Mouse (Mus musculus) small intestine, adult 2 months (tissue): ENCODE measurements around the gene Dop1a.

Source experiments
- CTCF ChIP-seq: fragments of 200-500 bp; IDR thresholded peaks from 2 replicates; pipeline ENCODE4 v1.5.1; 2012; ENCODE audit warnings: low read depth, mild to moderate bottlenecking, control low read depth, inconsistent platforms, low read length, moderate library complexity, mixed read lengths; ENCODE audit not compliant: insufficient replicate concordance, insufficient read length; ENCODE audit errors: extremely low read depth
- POLR2A ChIP-seq: fragments of 200-500 bp; IDR thresholded peaks from 2 replicates; pipeline ENCODE4 v1.6.1; 2012; ENCODE audit warnings: low read depth, mild to moderate bottlenecking, control low read depth, inconsistent platforms, low read length, moderate library complexity

DNA sequence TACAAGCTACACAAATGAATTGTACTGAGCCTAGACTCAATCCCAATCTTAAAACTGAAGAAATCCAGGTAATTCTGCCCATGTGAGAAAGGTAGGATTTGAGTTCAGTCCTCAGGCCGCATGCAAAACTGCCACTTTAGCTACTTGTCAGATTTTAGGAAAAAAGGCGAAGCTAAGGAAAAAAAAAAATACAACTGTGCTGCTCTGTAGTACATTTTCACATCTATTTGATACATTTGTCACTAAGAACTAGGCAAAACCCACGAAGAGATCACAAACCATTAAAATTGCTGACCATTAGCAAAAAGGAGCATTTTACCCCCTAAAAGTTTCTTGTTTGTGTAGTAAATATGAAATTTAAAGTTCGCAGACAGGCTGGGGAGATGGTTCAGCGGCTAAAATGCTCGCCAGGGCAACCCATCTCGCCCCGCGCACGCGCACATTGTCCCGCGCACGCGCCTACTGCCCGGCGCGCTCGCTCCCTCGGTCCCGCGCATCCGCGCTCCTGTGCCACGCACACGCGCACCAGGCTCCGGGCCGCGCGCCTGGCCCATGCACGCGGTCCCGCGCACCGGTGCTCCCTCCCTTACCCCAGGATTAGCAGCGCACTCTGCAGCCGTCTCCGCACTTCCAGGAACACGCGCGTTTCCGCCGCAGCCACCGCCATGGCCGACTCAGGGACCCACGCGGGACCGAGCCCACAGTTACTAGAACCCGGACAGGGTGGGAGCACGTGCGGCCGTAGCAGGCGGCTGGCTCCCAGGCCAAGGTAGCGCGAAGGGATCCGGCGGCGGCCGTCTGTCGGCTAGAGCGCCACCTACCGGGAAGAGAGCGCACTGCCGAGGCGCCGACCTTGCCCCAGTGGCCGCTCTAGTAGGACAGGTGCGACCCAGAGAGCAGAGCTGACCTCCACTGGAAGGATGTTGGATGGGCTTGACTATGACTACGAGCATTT is 2.5 kb upstream of the Dop1a start, which contains the start of gene Ube2cbp:
- TF ChIP-seq POLR2A, result no peak
- peak; percentile 94 for TF ChIP-seq CTCF
